Mouse (Mus musculus): ENCODE results near the gene Esrp2.

DNA sequence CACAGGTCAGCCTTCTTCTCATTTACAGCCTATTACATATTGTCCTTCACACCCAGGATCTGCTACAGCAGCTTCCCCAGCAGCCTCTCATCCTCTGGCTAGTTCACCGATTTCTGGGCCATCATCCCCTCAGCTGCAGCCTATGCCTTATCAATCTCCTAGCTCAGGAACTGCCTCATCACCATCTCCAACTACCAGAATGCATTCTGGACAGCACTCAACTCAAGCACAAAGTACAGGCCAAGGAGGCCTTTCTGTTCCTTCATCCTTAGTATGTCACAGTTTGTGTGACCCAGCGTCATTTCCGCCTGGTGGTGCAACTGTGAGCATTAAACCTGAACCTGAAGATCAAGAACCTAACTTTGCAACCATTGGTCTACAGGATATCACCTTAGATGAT, 28.0 kb downstream of the Esrp2 start:
- TF ChIP-seq CTCF (IDR thresholded peaks at IDR 0.05; ENCODE audit: low read depth) (no peak), EP300 (IDR thresholded peaks at IDR 0.05; ENCODE audit: low read depth) (no peak)

Measured in liver, embryonic 14.5 days (tissue).